Mouse (Mus musculus) hindbrain, embryonic 14.5 days (tissue): ENCODE results near the gene Ferd3l. TPM values are rescaled to one million over a fixed set of nuclear protein-coding genes. Genes with fewer than 3 reads are reported as not detected.
A peak's percentile ranks its signal among the peaks of the same experiment; 100 is the strongest.

Source experiments
- ATAC-seq: fragments of 200-750 bp; cut with Nextera tagmentation; 2 replicates; pipeline ENCODE4 v1.8.0; 2017; ENCODE audit warnings: moderate number of reproducible peaks, mild to moderate bottlenecking, moderate TSS enrichment, moderate library complexity; ENCODE audit not compliant: low FRiP score
- DNase-seq: peaks from one replicate; pipeline ENCODE4 v3.0.0-alpha.2; 2015; ENCODE audit warnings: low spot score
- H3K27ac ChIP-seq: fragments of 300-500 bp; sonication (generic); 2 replicates; pipeline ENCODE4 v1.5.1; 2014; ENCODE audit warnings: mild to moderate bottlenecking, moderate library complexity
- H3K27me3 ChIP-seq: fragments of 300-500 bp; sonication (generic); 2 replicates; pipeline ENCODE4 v1.6.1; 2014; ENCODE audit warnings: mild to moderate bottlenecking, low read length, mixed read lengths; ENCODE audit not compliant: control insufficient read depth, insufficient read depth
- H3K36me3 ChIP-seq: fragments of 300-500 bp; sonication (generic); replicated peaks from 2 replicates; pipeline ENCODE4 v1.6.1; 2014; ENCODE audit not compliant: control insufficient read depth, insufficient read depth
- H3K4me1 ChIP-seq: fragments of 300-500 bp; sonication (generic); replicated peaks from 2 replicates; pipeline ENCODE4 v1.6.1; 2014; ENCODE audit warnings: antibody characterized with exemption, low read length, mixed read lengths; ENCODE audit not compliant: control insufficient read depth, insufficient read depth
- H3K4me2 ChIP-seq: fragments of 300-500 bp; sonication (generic); replicated peaks from 2 replicates; pipeline ENCODE4 v1.6.1; 2014; ENCODE audit warnings: mild to moderate bottlenecking, moderate library complexity
- H3K4me3 ChIP-seq: fragments of 300-500 bp; sonication (generic); replicated peaks from 2 replicates; pipeline ENCODE4 v1.5.1; 2014; ENCODE audit warnings: mild to moderate bottlenecking, low read length
- H3K9ac ChIP-seq: fragments of 300-500 bp; sonication (generic); 2 replicates; pipeline ENCODE4 v1.6.1; 2014
- H3K9me3 ChIP-seq: fragments of 300-500 bp; sonication (generic); 2 replicates; pipeline ENCODE4 v1.6.1; 2016; ENCODE audit warnings: low read length; ENCODE audit not compliant: control insufficient read depth
- WGBS: fragments of 180-500 bp; shearing (Covaris S2); extraction: QIAGEN DNeasy Blood & Tissue Kit; methylation state at CpG from one replicate; pipeline ENCODE4 v1.1.7; 2014; 5-methylcytosine and 5-hydroxymethylcytosine counted together
- polyA plus RNA-seq: library from polyadenylated mRNA; unstranded; fragments of >200 nt; fragmentation: Nextera tagmentation; extraction: Ambion mirVana; gene quantifications from 2 replicates; pipeline ENCODE4 v1.2.1, GENCODE M21; 2014

Gene Ferd3l
- polyA plus RNA-seq, 1 experiment from 2014 or later, result 0.68 TPM

DNA sequence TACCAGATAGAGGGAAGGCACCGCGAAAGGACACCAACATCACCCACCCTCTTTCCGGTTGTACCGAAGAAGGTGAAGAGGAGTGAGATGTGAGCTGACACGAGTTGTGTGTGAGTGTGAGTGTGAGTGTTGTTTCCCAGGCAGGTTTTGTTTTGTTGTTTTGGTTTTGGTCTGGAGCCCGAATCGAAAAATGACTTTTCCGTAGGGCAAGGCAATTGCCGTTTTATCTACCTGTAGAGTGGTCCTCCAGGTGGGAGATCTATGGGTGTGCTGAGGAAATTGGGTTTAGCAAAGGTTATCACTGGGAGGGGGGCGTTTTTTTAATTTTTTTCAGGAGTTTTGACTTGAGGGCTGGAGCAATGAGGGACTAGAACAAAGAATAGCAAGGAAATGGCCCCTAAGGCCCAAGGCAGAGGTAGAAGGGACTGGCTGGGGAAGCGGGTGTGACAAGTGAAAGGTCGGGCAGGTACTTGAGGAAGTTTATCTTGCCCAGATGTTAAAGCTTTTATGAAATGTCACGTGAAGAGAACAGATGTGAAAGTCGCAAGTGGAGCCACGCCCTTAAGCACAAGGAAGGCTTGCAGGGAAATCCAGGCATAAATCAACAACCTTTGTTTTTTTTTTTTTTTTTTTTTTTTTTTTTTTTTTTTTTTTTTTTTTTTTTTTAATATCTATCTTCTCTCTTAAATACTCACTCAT lies 35.6 kb downstream of the Ferd3l start:
- Histone ChIP-seq H3K27me3 (peaks cover 89% of the 10 kb centered on the region), H3K9ac (no peak overlapping the region), H3K4me1 (0 out of 2 replicates have a peak, but pooled peaks cover 3% of the 10 kb centered on the region), H3K4me3 (no peak overlapping the region), H3K4me2 (no peak overlapping the region), H3K27ac (no peak overlapping the region), H3K36me3 (no peaks in the 10 kb centered on the region), H3K9me3 (no peaks in the 10 kb centered on the region)
- ATAC-seq (no peak), DNase-seq (no peak)
- 4% methylated on average over 15 of the region's 15 CpGs for WGBS

DNA sequence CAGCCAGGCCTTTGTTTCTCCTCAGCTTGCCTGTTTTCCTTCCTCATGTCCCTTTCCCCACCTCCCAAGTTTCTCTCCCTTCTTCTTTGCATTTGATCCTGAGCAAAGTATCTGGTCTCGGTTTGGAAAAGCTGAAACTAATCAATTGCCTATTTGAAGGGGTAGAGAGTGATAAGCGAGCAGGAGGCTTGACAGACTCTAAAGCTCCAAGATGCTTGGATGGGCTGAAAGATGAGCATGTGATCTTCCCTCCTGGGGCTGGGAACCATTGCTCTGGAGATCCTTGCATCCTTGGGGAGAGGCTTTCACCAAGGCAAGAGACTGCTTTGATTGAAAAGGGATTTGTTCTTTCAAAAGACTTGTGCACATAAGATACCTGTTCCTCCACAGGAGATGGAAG lies 36.2 kb downstream of the Ferd3l start:
- peak; percentile 28 for DNase-seq
- no peak overlapping the region for H3K4me3 ChIP-seq
- H3K27ac ChIP-seq, result no peak overlapping the region
- no peak overlapping the region for H3K4me2 ChIP-seq
- 0 out of 2 replicates have a peak, but pooled peaks cover 3% of the 10 kb centered on the region for H3K4me1 ChIP-seq
- no peaks in the 10 kb centered on the region for H3K9me3 ChIP-seq
- no peaks in the 10 kb centered on the region for H3K36me3 ChIP-seq
- ATAC-seq, result no peak
- H3K9ac ChIP-seq, result no peak overlapping the region
- WGBS, result 10% methylated on average over 2 of the region's 2 CpGs
- H3K27me3 ChIP-seq, result peaks cover 89% of the 10 kb centered on the region

DNA sequence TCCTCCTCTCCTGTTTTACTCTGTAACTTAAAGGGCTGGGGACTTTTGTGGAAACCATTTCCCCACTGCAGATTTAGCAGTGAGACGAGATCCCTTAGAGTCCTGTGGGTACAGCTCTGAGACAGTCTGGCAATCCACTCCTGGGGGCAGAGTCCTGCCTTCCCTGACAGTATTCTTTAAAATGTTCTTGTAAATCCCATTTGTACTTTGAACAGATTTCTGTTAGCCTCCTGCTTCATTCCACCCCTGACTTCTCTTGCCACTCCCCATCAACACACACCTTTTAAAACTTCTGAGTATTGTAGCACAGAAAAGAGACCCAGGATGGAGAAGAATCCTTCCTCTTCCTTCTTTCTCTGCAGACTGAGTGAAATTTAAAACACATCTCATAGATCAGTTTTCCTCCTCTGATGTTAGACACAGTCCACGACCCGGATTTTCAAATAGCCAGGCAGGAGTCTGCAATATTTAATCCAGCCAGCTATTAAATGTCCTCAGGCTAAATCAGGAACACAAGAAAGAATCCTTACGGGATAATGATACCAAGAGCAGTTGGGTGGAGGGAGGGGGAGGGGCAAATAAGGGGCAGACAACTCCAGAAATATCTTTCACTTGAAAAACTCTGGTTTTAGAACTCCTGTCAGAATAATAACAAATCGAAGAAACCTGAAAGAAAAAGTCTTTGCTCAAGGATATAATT lies 37.6 kb downstream of the Ferd3l start:
- H3K9ac ChIP-seq, result no peak overlapping the region
- peaks cover 92% of the 10 kb centered on the region for H3K27me3 ChIP-seq
- H3K36me3 ChIP-seq, result no peaks in the 10 kb centered on the region
- DNase-seq, result no peak
- H3K9me3 ChIP-seq, result no peaks in the 10 kb centered on the region; the same call in 1 of the 2 replicates
- no peak overlapping the region for H3K4me2 ChIP-seq
- H3K27ac ChIP-seq, result no peak overlapping the region
- WGBS, result 5% methylated on average over 5 of the region's 5 CpGs
- ATAC-seq, result no peak
- H3K4me3 ChIP-seq, result no peak overlapping the region
- 0 out of 2 replicates have a peak, but pooled peaks cover 3% of the 10 kb centered on the region for H3K4me1 ChIP-seq

DNA sequence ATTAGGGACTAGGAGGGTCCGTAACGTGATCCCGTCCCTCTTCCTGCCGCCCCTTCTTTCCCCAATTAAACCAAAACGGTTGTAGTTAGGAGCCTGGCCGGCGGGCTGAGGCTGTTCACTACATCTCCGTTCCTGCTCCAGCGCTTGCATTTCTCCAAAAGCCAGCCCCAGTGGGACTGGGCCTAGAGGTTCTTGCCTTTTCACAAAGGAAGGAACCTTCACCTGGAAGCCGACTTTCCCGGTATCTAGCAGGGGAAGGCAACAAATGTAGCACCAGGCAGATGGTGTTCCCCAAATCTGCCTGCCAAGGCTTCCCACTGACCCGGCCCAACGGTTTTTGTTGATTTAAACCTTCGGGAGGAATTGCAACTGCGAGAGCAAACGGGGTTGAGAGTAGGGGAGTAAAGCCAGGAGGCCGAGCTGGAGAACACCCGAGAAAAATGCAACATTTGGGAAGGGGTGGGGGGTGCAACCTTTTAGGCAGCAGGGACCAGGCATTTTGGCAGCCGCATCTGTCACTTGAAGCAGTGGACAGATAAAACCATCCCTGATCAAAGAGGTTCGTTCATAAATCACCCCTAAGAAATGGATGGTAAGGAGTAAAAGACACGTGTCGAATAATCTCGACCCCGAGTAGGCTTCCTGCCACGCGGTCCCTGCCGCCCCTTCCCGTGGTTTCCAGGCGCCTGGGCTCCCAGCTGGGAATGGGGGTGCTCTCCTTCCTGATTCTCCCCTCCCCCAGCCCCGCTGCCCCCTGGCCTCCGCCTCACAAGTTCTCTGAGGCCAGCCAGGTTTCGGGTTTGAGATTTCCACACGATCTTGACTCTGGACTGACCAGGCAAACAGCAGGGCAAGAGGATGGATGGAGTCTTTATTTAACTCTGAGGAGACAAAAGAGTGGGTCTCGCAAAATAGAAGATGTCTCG lies 38.5 kb downstream of the Ferd3l start:
- DNase-seq, result no peak
- ATAC-seq, result no peak
- Histone ChIP-seq H3K4me3 (0 out of 2 replicates have a peak overlapping the region, but pooled peaks have one; percentile 2), H3K4me2 (peak overlapping the region; percentile 40; the same call in 1 of the 2 replicates), H3K4me1 (0 out of 2 replicates have a peak, but pooled peaks cover 3% of the 10 kb centered on the region), H3K36me3 (no peaks in the 10 kb centered on the region), H3K9me3 (no peaks in the 10 kb centered on the region; the same call in 1 of the 2 replicates), H3K27me3 (peaks cover 91% of the 10 kb centered on the region), H3K27ac (no peak overlapping the region), H3K9ac (no peak overlapping the region)
- WGBS, result 1% methylated on average over 35 of the region's 35 CpGs

DNA sequence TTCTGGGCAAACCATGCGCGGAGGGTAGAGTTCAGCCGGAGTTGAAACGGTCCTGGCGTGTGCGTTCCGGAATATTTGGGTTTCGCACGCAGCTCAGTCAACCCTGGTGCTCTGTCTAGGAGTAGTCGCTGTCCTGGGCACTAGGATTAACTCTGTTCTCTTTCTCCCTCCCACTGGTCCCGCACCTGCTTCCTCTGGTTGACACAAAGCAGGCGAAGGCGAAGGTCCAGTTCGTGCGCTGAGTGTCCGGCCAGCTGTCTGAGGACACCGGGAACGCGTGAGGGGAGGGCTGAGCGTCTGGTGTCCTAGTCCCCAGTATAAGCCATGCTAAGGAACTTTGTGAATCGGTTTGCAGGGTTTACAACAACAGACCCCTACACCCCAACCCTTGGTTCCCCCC lies 39.3 kb downstream of the Ferd3l start:
- Histone ChIP-seq H3K4me1 (0 out of 2 replicates have a peak, but pooled peaks cover 3% of the 10 kb centered on the region), H3K4me3 (peak overlapping the region; percentile 6; the same call in 1 of the 2 replicates), H3K4me2 (peak overlapping the region; percentile 40), H3K9ac (no peak overlapping the region), H3K27ac (no peak overlapping the region), H3K9me3 (no peaks in the 10 kb centered on the region; the same call in 1 of the 2 replicates), H3K27me3 (peaks cover 88% of the 10 kb centered on the region), H3K36me3 (no peaks in the 10 kb centered on the region)
- under 1% methylated on average over 21 of the region's 21 CpGs for WGBS
- peak; percentile 49; the same call in 1 of the 2 replicates for ATAC-seq
- no peak for DNase-seq

DNA sequence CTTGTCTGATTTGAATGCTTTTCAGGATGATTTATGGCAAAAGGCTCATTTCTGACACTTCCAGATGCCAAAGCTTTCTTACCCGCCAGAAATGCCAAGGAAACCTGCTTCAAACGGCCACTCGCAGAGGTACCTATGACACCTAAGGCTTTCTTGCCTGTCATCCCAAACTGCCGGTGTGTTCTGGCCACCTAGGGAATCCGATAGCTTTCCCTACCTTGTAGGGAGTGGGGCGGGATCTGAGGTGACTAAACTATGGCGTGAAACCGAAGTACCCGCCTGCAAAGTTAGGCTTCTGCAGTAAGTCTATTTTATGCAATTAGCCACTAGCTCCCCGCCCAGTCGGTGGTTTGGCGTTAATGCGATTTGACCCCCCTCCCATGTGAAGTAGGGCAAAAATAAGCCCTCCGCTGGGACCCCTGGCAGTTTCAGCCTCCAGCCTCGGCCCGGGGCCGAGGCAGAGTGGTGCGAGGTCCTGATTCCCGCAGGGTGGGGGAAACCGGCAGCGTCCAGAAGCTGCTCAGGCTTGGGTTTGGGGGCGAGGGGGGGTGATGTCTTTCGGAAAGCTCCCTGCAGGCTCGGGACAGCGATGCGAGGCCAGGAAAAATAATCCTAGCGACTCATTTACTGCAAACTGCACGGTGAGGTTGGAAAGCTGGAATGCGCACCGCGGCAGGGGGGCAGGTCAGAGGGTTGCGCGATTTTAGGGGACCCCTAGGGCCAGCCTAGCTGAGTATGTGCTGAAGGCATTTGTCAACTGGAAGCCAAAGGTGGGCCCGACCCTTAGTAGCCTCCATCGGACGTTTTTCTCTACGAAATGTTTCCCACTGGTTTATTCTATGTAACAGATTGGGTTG lies 40.0 kb downstream of the Ferd3l start:
- 2% methylated on average over 37 of the region's 37 CpGs for WGBS
- peak overlapping the region; percentile 40 for H3K4me2 ChIP-seq
- no peak overlapping the region for H3K9ac ChIP-seq
- H3K36me3 ChIP-seq, result no peaks in the 10 kb centered on the region
- peaks cover 90% of the 10 kb centered on the region for H3K27me3 ChIP-seq
- ATAC-seq, result no peak
- H3K4me3 ChIP-seq, result peak overlapping the region; percentile 13
- no peak for DNase-seq
- H3K4me1 ChIP-seq, result 0 out of 2 replicates have a peak, but pooled peaks cover 3% of the 10 kb centered on the region
- no peak overlapping the region for H3K27ac ChIP-seq
- H3K9me3 ChIP-seq, result no peaks in the 10 kb centered on the region; the same call in 1 of the 2 replicates

DNA sequence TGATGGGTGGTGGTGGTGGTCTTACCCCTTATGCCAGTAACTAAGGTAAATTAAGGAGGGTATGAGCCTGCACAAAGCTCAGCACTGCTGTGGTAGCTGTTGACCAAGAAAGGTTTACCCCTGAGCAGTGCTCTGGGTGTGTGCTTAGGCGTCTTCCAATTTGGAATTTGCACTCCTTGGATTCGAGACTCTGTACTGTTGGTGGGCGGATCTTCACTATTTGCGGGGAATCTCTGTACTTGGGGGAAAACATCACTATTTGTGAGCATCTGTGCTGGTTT lies 40.6 kb downstream of the Ferd3l start:
- peak; percentile 35; the same call in 1 of the 2 replicates for ATAC-seq
- Histone ChIP-seq H3K27ac (no peak overlapping the region), H3K4me3 (no peak overlapping the region), H3K36me3 (no peaks in the 10 kb centered on the region), H3K4me1 (0 out of 2 replicates have a peak, but pooled peaks cover 3% of the 10 kb centered on the region), H3K9ac (no peak overlapping the region), H3K27me3 (peaks cover 87% of the 10 kb centered on the region), H3K9me3 (no peaks in the 10 kb centered on the region; the same call in 1 of the 2 replicates), H3K4me2 (no peak overlapping the region)
- WGBS, result 14% methylated on average over 4 of the region's 4 CpGs
- DNase-seq, result no peak
